9 mouse cellular contexts compared by ENCODE assay signal in the genomic region with DNA sequence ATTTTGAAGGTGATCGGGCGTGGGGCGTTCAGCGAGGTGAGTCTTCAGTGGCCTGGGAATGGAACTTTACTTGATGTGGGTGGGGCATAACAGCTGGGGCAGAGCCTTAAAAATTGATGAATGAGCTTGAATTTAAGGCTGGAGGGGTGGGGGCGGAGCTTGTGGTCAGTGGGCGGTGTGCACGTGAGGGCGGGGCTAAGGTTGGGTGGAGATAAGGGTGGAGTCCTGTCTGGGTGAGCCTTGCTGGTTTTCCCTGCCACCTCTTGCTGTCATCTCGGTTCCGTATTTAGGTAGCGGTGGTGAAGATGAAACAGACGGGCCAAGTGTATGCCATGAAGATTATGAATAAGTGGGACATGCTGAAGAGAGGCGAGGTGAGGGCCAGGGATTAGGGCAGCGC. TPM values are rescaled to one million over a fixed set of nuclear protein-coding genes. Genes with fewer than 3 reads are reported as not detected.
DNase-seq lines count a peak whose midpoint lies in the region; ATAC-seq and TF ChIP-seq lines count a peak whose summit lies in the region.
"Had no signal": no experiment of that assay in that cellular context is flagged by ENCODE, and none has a peak within 500 bp of the region (broad histone marks: within the 10 kb centered on the region; RNA-seq: fewer than 3 reads in every experiment).

No protein-coding gene starts in this region.

- 9% methylated on average over 14 of the region's 14 CpGs for WGBS in heart, embryonic 10.5 days
- 12% methylated on average over 14 of the region's 14 CpGs for WGBS in lung, embryonic 14.5 days
- WGBS in forebrain, embryonic 13.5 days = 15% methylated on average over 14 of the region's 14 CpGs

- H3K27ac ChIP-seq in heart, embryonic 10.5 days = peak overlapping the region; percentile 81; the same call in 1 of the 2 replicates
- no peak overlapping the region for H3K27ac ChIP-seq in brown adipose tissue, adult 24 weeks (replicated peaks; ENCODE audit: low read depth, low read length)
- no peak overlapping the region for H3K27ac ChIP-seq in lung, embryonic 14.5 days (ENCODE audit: low read depth)
- no peak overlapping the region for H3K27ac ChIP-seq in forebrain, embryonic 13.5 days

- H3K4me2 ChIP-seq in lung, embryonic 14.5 days = peak overlapping the region; percentile 56
- no peak overlapping the region for H3K4me2 ChIP-seq in forebrain, embryonic 13.5 days

- H3K36me3 ChIP-seq in heart, embryonic 10.5 days = peaks cover 66% of the 10 kb centered on the region
- peaks cover 55% of the 10 kb centered on the region for H3K36me3 ChIP-seq in lung, embryonic 14.5 days (ENCODE audit: insufficient read depth)
- H3K36me3 ChIP-seq in forebrain, embryonic 13.5 days (ENCODE audit: poor library complexity, severe bottlenecking) = peaks cover 76% of the 10 kb centered on the region

- H3K9ac ChIP-seq in lung, embryonic 14.5 days = no peak overlapping the region
- no peak overlapping the region for H3K9ac ChIP-seq in forebrain, embryonic 13.5 days

- peak overlapping the region; percentile 47 for H3K4me3 ChIP-seq in heart, embryonic 10.5 days
- peak overlapping the region; percentile 8; the same call in 1 of the 2 replicates for H3K4me3 ChIP-seq in brown adipose tissue, adult 24 weeks (ENCODE audit: insufficient read depth, low read depth, low read length)
- H3K4me3 ChIP-seq in lung, embryonic 14.5 days (ENCODE audit: low read depth, low read length) = peak overlapping the region; percentile 35
- H3K4me3 ChIP-seq in forebrain, embryonic 13.5 days = no peak overlapping the region

- ATAC-seq in inflammation-experienced regulatory T-cells, adult 6 months = peak; percentile 35
- ATAC-seq in lung, embryonic 14.5 days (ENCODE audit: insufficient read depth) = 0 out of 2 replicates have a peak, but pooled peaks have one; percentile 8
- ATAC-seq in forebrain, embryonic 13.5 days = no peak

- intact Hi-C loops in heart, postnatal 25 days (cut with DNase I) = no loop called here

- H3K27me3 ChIP-seq in heart, embryonic 10.5 days (ENCODE audit: insufficient read depth, poor library complexity, severe bottlenecking) = peaks cover 7% of the 10 kb centered on the region
- H3K27me3 ChIP-seq in lung, embryonic 14.5 days (ENCODE audit: insufficient read depth, low read length) = no peaks in the 10 kb centered on the region
- H3K27me3 ChIP-seq in forebrain, embryonic 13.5 days = peaks cover 5% of the 10 kb centered on the region

- H3K9me3 ChIP-seq in heart, embryonic 10.5 days = no peaks in the 10 kb centered on the region
- H3K9me3 ChIP-seq in lung, embryonic 14.5 days (ENCODE audit: low read depth, low read length) = no peaks in the 10 kb centered on the region
- no peaks in the 10 kb centered on the region for H3K9me3 ChIP-seq in forebrain, embryonic 13.5 days (replicated peaks)

- H3K4me1 ChIP-seq in heart, embryonic 10.5 days = peaks cover 70% of the 10 kb centered on the region
- H3K4me1 ChIP-seq in brown adipose tissue, adult 24 weeks (ENCODE audit: control insufficient read depth, insufficient read depth, insufficient read length, low read length) = peaks cover 3% of the 10 kb centered on the region; the same call in 1 of the 2 replicates
- peaks cover 9% of the 10 kb centered on the region for H3K4me1 ChIP-seq in lung, embryonic 14.5 days (ENCODE audit: insufficient read depth)
- peaks cover 19% of the 10 kb centered on the region for H3K4me1 ChIP-seq in forebrain, embryonic 13.5 days

- DNase-seq in heart, embryonic 10.5 days (ENCODE audit: low spot score) = no peak
- DNase-seq in heart, postnatal 25 days (ENCODE audit: low spot score) = no peak
- peak; percentile 71 for DNase-seq in lung, embryonic 14.5 days
- DNase-seq in spleen, postnatal 14 days (ENCODE audit: low spot score in 2 of 2) = peak; percentile 48 to 65
- DNase-seq in cerebellum, postnatal 4 days (ENCODE audit: low spot score in 2 of 2) = no peak

- no peak for TF ChIP-seq CTCF in lung, embryonic 14.5 days (IDR thresholded peaks at IDR 0.05; ENCODE audit: low read depth)

RNA-seq across cellular contexts. Expression of gene Dmpk, which starts 2.4 kb away (rescaled TPM):
- 16.9 and 17.7 TPM in 2 replicates for polyA plus RNA-seq in heart, embryonic 10.5 days (2016; fragmentation: Nextera tagmentation; extraction: Ambion mirVana)
- 100 to 1,000 TPM; 555 to 584 TPM for total RNA-seq in heart, postnatal 25 days (2021)
- 50.7 and 72.5 TPM in 2 replicates for polyA plus RNA-seq in brown adipose tissue, adult 24 weeks (2012; ENCODE audit: insufficient read depth, insufficient read length, missing spikeins)
- polyA plus RNA-seq in inflammation-experienced regulatory T-cells, adult 6 months (2017; shearing (Covaris generic)) = not detected
- polyA plus RNA-seq in lung, embryonic 14.5 days (2014; fragmentation: Nextera tagmentation; extraction: Ambion mirVana) = 20.9 and 23.0 TPM in 2 replicates
- polyA plus RNA-seq in forebrain, embryonic 13.5 days (2015; fragmentation: Nextera tagmentation; extraction: Ambion mirVana) = 8.3 and 9.4 TPM in 2 replicates

RNA-seq across cellular contexts. Expression of gene Six5, which starts 8.4 kb away (rescaled TPM):
- polyA plus RNA-seq in heart, embryonic 10.5 days (2016; fragmentation: Nextera tagmentation; extraction: Ambion mirVana) = 5.7 and 6.1 TPM in 2 replicates
- 1 to 10 TPM; 8.6 to 9.8 TPM for total RNA-seq in heart, postnatal 25 days (2021)
- 6.2 and 7.1 TPM in 2 replicates for polyA plus RNA-seq in brown adipose tissue, adult 24 weeks (2012; ENCODE audit: insufficient read depth, insufficient read length, missing spikeins)
- polyA plus RNA-seq in inflammation-experienced regulatory T-cells, adult 6 months (2017; shearing (Covaris generic)) = 1 to 10 TPM in 2 of 3 experiments, under 1 TPM in 1; 0.15 to 1.2 (median 1.0) TPM
- polyA plus RNA-seq in lung, embryonic 14.5 days (2014; fragmentation: Nextera tagmentation; extraction: Ambion mirVana) = 11.6 and 12.7 TPM in 2 replicates
- 3.5 and 4.1 TPM in 2 replicates for polyA plus RNA-seq in forebrain, embryonic 13.5 days (2015; fragmentation: Nextera tagmentation; extraction: Ambion mirVana)

RNA-seq across cellular contexts. Expression of gene Dmwd, which starts 10.0 kb away (rescaled TPM):
- 14.8 and 18.0 TPM in 2 replicates for polyA plus RNA-seq in heart, embryonic 10.5 days (2016; fragmentation: Nextera tagmentation; extraction: Ambion mirVana)
- 10 to 100 TPM; 43.9 to 45.4 TPM for total RNA-seq in heart, postnatal 25 days (2021)
- 9.6 and 12.0 TPM in 2 replicates for polyA plus RNA-seq in brown adipose tissue, adult 24 weeks (2012; ENCODE audit: insufficient read depth, insufficient read length, missing spikeins)
- polyA plus RNA-seq in inflammation-experienced regulatory T-cells, adult 6 months (2017; shearing (Covaris generic)) = under 1 TPM in 1 of 3 experiments, not detected in 2; 0.27 TPM
- polyA plus RNA-seq in lung, embryonic 14.5 days (2014; fragmentation: Nextera tagmentation; extraction: Ambion mirVana) = 18.5 and 19.2 TPM in 2 replicates
- polyA plus RNA-seq in forebrain, embryonic 13.5 days (2015; fragmentation: Nextera tagmentation; extraction: Ambion mirVana) = 20.6 and 22.6 TPM in 2 replicates

RNA-seq across cellular contexts. Expression of gene Rsph6a, which starts 31.6 kb away (rescaled TPM):
- not detected in 2 replicates for polyA plus RNA-seq in heart, embryonic 10.5 days (2016; fragmentation: Nextera tagmentation; extraction: Ambion mirVana)
- not detected for total RNA-seq in heart, postnatal 25 days (2021)
- polyA plus RNA-seq in brown adipose tissue, adult 24 weeks (2012; ENCODE audit: insufficient read depth, insufficient read length, missing spikeins) = not detected in 2 replicates
- polyA plus RNA-seq in inflammation-experienced regulatory T-cells, adult 6 months (2017; shearing (Covaris generic)) = not detected
- not detected in 2 replicates for polyA plus RNA-seq in lung, embryonic 14.5 days (2014; fragmentation: Nextera tagmentation; extraction: Ambion mirVana)
- polyA plus RNA-seq in forebrain, embryonic 13.5 days (2015; fragmentation: Nextera tagmentation; extraction: Ambion mirVana) = not detected in 2 replicates
- total RNA-seq: adrenal gland, postnatal 4 days had no signal

RNA-seq across cellular contexts. Expression of gene Gm4969, which starts 32.1 kb away (rescaled TPM):
- 1.7 and 2.1 TPM in 2 replicates for polyA plus RNA-seq in heart, embryonic 10.5 days (2016; fragmentation: Nextera tagmentation; extraction: Ambion mirVana)
- total RNA-seq in heart, postnatal 25 days (2021) = not detected
- not detected in 2 replicates for polyA plus RNA-seq in brown adipose tissue, adult 24 weeks (2012; ENCODE audit: insufficient read depth, insufficient read length, missing spikeins)
- under 1 TPM in 1 of 3 experiments, not detected in 2; 0.11 TPM for polyA plus RNA-seq in inflammation-experienced regulatory T-cells, adult 6 months (2017; shearing (Covaris generic))
- polyA plus RNA-seq in lung, embryonic 14.5 days (2014; fragmentation: Nextera tagmentation; extraction: Ambion mirVana) = 3.0 and 4.0 TPM in 2 replicates
- 1.2 and 1.4 TPM in 2 replicates for polyA plus RNA-seq in forebrain, embryonic 13.5 days (2015; fragmentation: Nextera tagmentation; extraction: Ambion mirVana)

Comparison
In these comparisons a context has a peak if more than half of its experiments do, and no peak if none do; other contexts are left out.
1. DNase-seq: peak in lung, embryonic 14.5 days (single experiment) and spleen, postnatal 14 days (2 of 2); none in heart, embryonic 10.5 days (single experiment), heart, postnatal 25 days (single experiment) and cerebellum, postnatal 4 days (0 of 2).